Mouse (Mus musculus): ENCODE data around the gene Nusap1.

DNA sequence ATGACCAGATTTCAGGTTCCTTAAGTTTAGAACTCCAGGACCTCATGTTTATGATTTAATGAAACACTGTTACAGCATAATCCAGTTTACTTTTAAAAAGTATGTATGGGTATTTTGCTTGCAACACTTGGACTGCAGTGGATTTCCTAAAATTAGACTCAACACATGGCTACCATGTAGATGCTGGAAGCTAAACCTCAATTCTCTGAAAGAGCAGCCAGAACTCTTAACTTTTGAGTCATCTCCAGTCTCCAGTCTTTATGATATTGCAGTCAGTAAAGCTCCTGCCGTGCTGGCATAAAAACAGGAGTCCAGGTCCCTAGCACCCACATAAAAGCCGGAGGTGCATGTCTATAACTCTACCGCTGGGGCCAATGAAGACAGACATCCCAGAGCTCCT is 81.9 kb downstream of the Nusap1 start:
- TF ChIP-seq EP300 (IDR thresholded peaks at IDR 0.05; ENCODE audit: low read depth) (no peak), CTCF (IDR thresholded peaks at IDR 0.05; ENCODE audit: low read depth) (no peak)
